Mouse (Mus musculus): ENCODE measurements around the gene Hibadh. TPM values are rescaled to one million over a fixed set of nuclear protein-coding genes. Genes with fewer than 3 reads are reported as not detected.
"Not testable (repeated sequence)": the region's sequence is repeated elsewhere in the genome, so short reads cannot be mapped to it uniquely, and the experiment has no call there.

Hibadh gene
- polyA plus RNA-seq, 1 experiment from 2014 or later = 69.5 TPM

GRCm38 (mm10) chr6:52674541-52674940 is 34.4 kb upstream of the Hibadh start:
- Histone ChIP-seq H3K36me3 (ENCODE audit: control insufficient read depth, insufficient read depth, low read length) (no peaks in the 10 kb centered on the region), H3K4me2 (replicated peaks; ENCODE audit: low read depth, low read length) (no peak overlapping the region), H3K4me3 (ENCODE audit: low read length) (no peak overlapping the region), H3K27ac (ENCODE audit: low read depth, low read length) (no peak overlapping the region), H3K9me3 (ENCODE audit: control insufficient read depth, low read length) (no peaks in the 10 kb centered on the region), H3K9ac (ENCODE audit: low read depth, low read length) (no peak overlapping the region), H3K27me3 (ENCODE audit: control insufficient read depth, insufficient read depth, low read length) (no peaks in the 10 kb centered on the region), H3K4me1 (ENCODE audit: control insufficient read depth, insufficient read depth, low read length) (peaks cover 11% of the 10 kb centered on the region; the same call in 1 of the 2 replicates)
- 68% methylated on average over 12 of the region's 12 CpGs for WGBS
- ATAC-seq (ENCODE audit: low FRiP score, low TSS enrichment) = no peak

GRCm38 (mm10) chr6:52673706-52674105 is 33.5 kb upstream of the Hibadh start:
- H3K4me1 ChIP-seq (ENCODE audit: control insufficient read depth, insufficient read depth, low read length) = peaks cover 11% of the 10 kb centered on the region; the same call in 1 of the 2 replicates
- H3K9ac ChIP-seq (ENCODE audit: low read depth, low read length) = no peak overlapping the region
- H3K4me2 ChIP-seq (replicated peaks; ENCODE audit: low read depth, low read length) = no peak overlapping the region
- H3K4me3 ChIP-seq (ENCODE audit: low read length) = no peak overlapping the region
- ATAC-seq (ENCODE audit: low FRiP score, low TSS enrichment) = no peak
- H3K27me3 ChIP-seq (ENCODE audit: control insufficient read depth, insufficient read depth, low read length) = no peaks in the 10 kb centered on the region
- WGBS = 89% methylated on average over 7 of the region's 7 CpGs
- no peak overlapping the region for H3K27ac ChIP-seq (ENCODE audit: low read depth, low read length)
- H3K36me3 ChIP-seq (ENCODE audit: control insufficient read depth, insufficient read depth, low read length) = no peaks in the 10 kb centered on the region
- H3K9me3 ChIP-seq (ENCODE audit: control insufficient read depth, low read length) = no peaks in the 10 kb centered on the region

- Histone ChIP-seq H3K9ac (ENCODE audit: low read depth, low read length) (no peak overlapping the region), H3K4me3 (ENCODE audit: low read length) (no peak overlapping the region), H3K9me3 (ENCODE audit: control insufficient read depth, low read length) (no peaks in the 10 kb centered on the region), H3K27me3 (ENCODE audit: control insufficient read depth, insufficient read depth, low read length) (no peaks in the 10 kb centered on the region), H3K4me2 (replicated peaks; ENCODE audit: low read depth, low read length) (no peak overlapping the region), H3K4me1 (ENCODE audit: control insufficient read depth, insufficient read depth, low read length) (peaks cover 11% of the 10 kb centered on the region; the same call in 1 of the 2 replicates), H3K27ac (ENCODE audit: low read depth, low read length) (no peak overlapping the region), H3K36me3 (ENCODE audit: control insufficient read depth, insufficient read depth, low read length) (no peaks in the 10 kb centered on the region)
- WGBS = 72% methylated on average over 2 of the region's 2 CpGs
- no peak for ATAC-seq (ENCODE audit: low FRiP score, low TSS enrichment)
Measured at GRCm38 (mm10) chr6:52672539-52672938, 32.4 kb upstream of the Hibadh start.

- no peak overlapping the region for H3K4me3 ChIP-seq (ENCODE audit: low read length)
- H3K4me1 ChIP-seq (ENCODE audit: control insufficient read depth, insufficient read depth, low read length) = peaks cover 11% of the 10 kb centered on the region; the same call in 1 of the 2 replicates
- no peaks in the 10 kb centered on the region for H3K27me3 ChIP-seq (ENCODE audit: control insufficient read depth, insufficient read depth, low read length)
- H3K4me2 ChIP-seq (replicated peaks; ENCODE audit: low read depth, low read length) = no peak overlapping the region
- H3K9ac ChIP-seq (ENCODE audit: low read depth, low read length) = no peak overlapping the region
- 27% methylated on average over 8 of the region's 8 CpGs for WGBS
- H3K27ac ChIP-seq (ENCODE audit: low read depth, low read length) = no peak overlapping the region
- no peaks in the 10 kb centered on the region for H3K36me3 ChIP-seq (ENCODE audit: control insufficient read depth, insufficient read depth, low read length)
- H3K9me3 ChIP-seq (ENCODE audit: control insufficient read depth, low read length) = no peaks in the 10 kb centered on the region
- no peak for ATAC-seq (ENCODE audit: low FRiP score, low TSS enrichment)
Measured at GRCm38 (mm10) chr6:52671791-52672190, 31.6 kb upstream of the Hibadh start.

- WGBS = 55% methylated on average over 2 of the region's 2 CpGs
- H3K9ac ChIP-seq (ENCODE audit: low read depth, low read length); H3K27me3 ChIP-seq (ENCODE audit: control insufficient read depth, insufficient read depth, low read length); H3K36me3 ChIP-seq (ENCODE audit: control insufficient read depth, insufficient read depth, low read length); H3K4me3 ChIP-seq (ENCODE audit: low read length); ATAC-seq (ENCODE audit: low FRiP score, low TSS enrichment); H3K4me2 ChIP-seq (replicated peaks; ENCODE audit: low read depth, low read length); H3K4me1 ChIP-seq (ENCODE audit: control insufficient read depth, insufficient read depth, low read length); H3K27ac ChIP-seq (ENCODE audit: low read depth, low read length); H3K9me3 ChIP-seq (ENCODE audit: control insufficient read depth, low read length): not testable (repeated sequence)
Measured at GRCm38 (mm10) chr6:52669878-52670277, 29.7 kb upstream of the Hibadh start.

DNA sequence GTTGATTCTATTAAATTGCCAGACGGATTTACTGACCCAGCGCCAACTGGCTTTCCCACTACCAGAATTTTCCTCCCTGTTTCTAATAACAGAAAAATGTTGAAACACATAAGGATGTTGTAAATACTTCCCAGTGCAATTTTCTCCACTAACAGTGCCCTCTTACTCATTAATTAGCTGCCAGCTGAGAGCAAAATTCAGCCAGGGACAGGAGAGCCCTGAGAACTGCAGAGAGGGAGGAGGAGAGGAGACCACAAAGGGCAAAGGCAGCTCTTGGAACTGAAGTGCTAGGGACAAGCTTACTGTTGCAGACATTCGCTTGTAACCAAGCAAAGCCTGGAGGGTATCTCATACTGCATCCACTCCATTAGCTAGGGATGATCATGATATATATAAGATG is 27.5 kb upstream of the Hibadh start:
- Histone ChIP-seq H3K4me3 (ENCODE audit: low read length) (no peak overlapping the region), H3K9me3 (ENCODE audit: control insufficient read depth, low read length) (no peaks in the 10 kb centered on the region), H3K4me2 (replicated peaks; ENCODE audit: low read depth, low read length) (no peak overlapping the region), H3K36me3 (ENCODE audit: control insufficient read depth, insufficient read depth, low read length) (no peaks in the 10 kb centered on the region), H3K4me1 (ENCODE audit: control insufficient read depth, insufficient read depth, low read length) (no peaks in the 10 kb centered on the region), H3K27ac (ENCODE audit: low read depth, low read length) (no peak overlapping the region), H3K9ac (ENCODE audit: low read depth, low read length) (no peak overlapping the region), H3K27me3 (ENCODE audit: control insufficient read depth, insufficient read depth, low read length) (no peaks in the 10 kb centered on the region)
- WGBS = 83% methylated on average over 3 of the region's 3 CpGs
- ATAC-seq (ENCODE audit: low FRiP score, low TSS enrichment) = no peak

DNA sequence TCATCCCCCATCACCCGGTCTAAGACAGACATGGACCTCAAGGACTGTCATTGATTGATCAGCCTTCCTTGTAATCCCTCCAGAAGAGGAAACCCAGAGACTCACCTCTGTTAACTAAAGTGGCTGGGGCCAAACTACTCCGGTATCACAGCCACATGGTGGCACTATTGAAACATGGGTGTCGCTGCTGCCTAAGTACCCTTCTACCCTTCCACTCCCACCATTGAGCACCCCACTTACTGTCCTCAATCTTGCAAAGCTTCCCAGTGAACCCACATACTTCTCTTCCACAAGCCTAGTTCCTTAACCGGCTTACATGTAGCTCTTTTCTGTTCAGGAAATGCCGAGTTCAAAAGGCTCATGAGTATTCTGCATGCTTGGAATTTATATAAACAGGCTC is 22.8 kb upstream of the Hibadh start:
- WGBS = 46% methylated on average over 5 of the region's 5 CpGs

GRCm38 (mm10) chr6:52655266-52655665 is 15.1 kb upstream of the Hibadh start:
- no peaks in the 10 kb centered on the region for H3K4me1 ChIP-seq (ENCODE audit: control insufficient read depth, insufficient read depth, low read length)
- H3K4me2 ChIP-seq (replicated peaks; ENCODE audit: low read depth, low read length) = no peak overlapping the region
- WGBS = 88% methylated on average over 4 of the region's 4 CpGs
- no peak overlapping the region for H3K9ac ChIP-seq (ENCODE audit: low read depth, low read length)
- no peak overlapping the region for H3K4me3 ChIP-seq (ENCODE audit: low read length)
- no peaks in the 10 kb centered on the region for H3K27me3 ChIP-seq (ENCODE audit: control insufficient read depth, insufficient read depth, low read length)
- H3K27ac ChIP-seq (ENCODE audit: low read depth, low read length) = no peak overlapping the region
- H3K9me3 ChIP-seq (ENCODE audit: control insufficient read depth, low read length) = no peaks in the 10 kb centered on the region
- H3K36me3 ChIP-seq (ENCODE audit: control insufficient read depth, insufficient read depth, low read length) = no peaks in the 10 kb centered on the region
- ATAC-seq (ENCODE audit: low FRiP score, low TSS enrichment) = no peak

More for the DNA sequence above, 22.8 kb upstream of the Hibadh start:
- no peaks in the 10 kb centered on the region for H3K9me3 ChIP-seq (ENCODE audit: control insufficient read depth, low read length)
- H3K4me2 ChIP-seq (replicated peaks; ENCODE audit: low read depth, low read length) = no peak overlapping the region
- no peak overlapping the region for H3K4me3 ChIP-seq (ENCODE audit: low read length)
- H3K27ac ChIP-seq (ENCODE audit: low read depth, low read length) = no peak overlapping the region
- H3K4me1 ChIP-seq (ENCODE audit: control insufficient read depth, insufficient read depth, low read length) = no peaks in the 10 kb centered on the region
- no peak for ATAC-seq (ENCODE audit: low FRiP score, low TSS enrichment)
- H3K9ac ChIP-seq (ENCODE audit: low read depth, low read length) = no peak overlapping the region
- H3K27me3 ChIP-seq (ENCODE audit: control insufficient read depth, insufficient read depth, low read length) = no peaks in the 10 kb centered on the region
- H3K36me3 ChIP-seq (ENCODE audit: control insufficient read depth, insufficient read depth, low read length) = no peaks in the 10 kb centered on the region

DNA sequence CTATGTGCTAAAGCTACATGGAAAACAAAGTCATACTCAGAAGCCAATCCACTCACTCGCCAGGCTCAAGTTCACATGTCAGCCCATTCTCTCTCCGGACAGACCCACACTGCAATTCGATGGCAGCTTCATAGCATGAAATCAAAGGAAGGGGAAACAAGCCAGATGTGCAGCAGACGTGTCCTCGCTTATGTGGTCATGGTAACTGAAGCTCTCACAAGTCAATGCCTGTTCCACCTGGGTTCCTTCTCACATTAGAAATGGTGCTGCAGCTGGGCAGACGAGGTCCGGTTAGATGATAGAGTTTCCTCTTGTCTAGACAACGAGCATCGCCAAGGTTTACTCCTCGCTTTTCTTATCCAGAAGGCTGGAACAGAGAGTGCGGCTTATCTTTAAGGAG is 8.6 kb upstream of the Hibadh start:
- Histone ChIP-seq H3K4me2 (replicated peaks; ENCODE audit: low read depth, low read length) (no peak overlapping the region), H3K9ac (ENCODE audit: low read depth, low read length) (no peak overlapping the region), H3K36me3 (ENCODE audit: control insufficient read depth, insufficient read depth, low read length) (no peaks in the 10 kb centered on the region), H3K4me3 (ENCODE audit: low read length) (no peak overlapping the region), H3K9me3 (ENCODE audit: control insufficient read depth, low read length) (no peaks in the 10 kb centered on the region), H3K27ac (ENCODE audit: low read depth, low read length) (no peak overlapping the region), H3K4me1 (ENCODE audit: control insufficient read depth, insufficient read depth, low read length) (no peaks in the 10 kb centered on the region), H3K27me3 (ENCODE audit: control insufficient read depth, insufficient read depth, low read length) (no peaks in the 10 kb centered on the region)
- WGBS = 61% methylated on average over 11 of the region's 11 CpGs
- ATAC-seq (ENCODE audit: low FRiP score, low TSS enrichment) = no peak

Measured in kidney, embryonic 14.5 days (tissue).